Mouse (Mus musculus): ENCODE measurements around the gene Tmem132c. TPM values are rescaled to one million over a fixed set of nuclear protein-coding genes. Genes with fewer than 3 reads are reported as not detected.

The Tmem132c gene
- polyA plus RNA-seq, 1 experiment, result 0.84 TPM

GRCm38 (mm10) chr5:127339016-127339435 lies 97.4 kb downstream of the Tmem132c start:
- Histone ChIP-seq H3K36me3 (ENCODE audit: control insufficient read depth, insufficient read depth, low read length) (no peaks in the 10 kb centered on the region), H3K4me1 (ENCODE audit: control insufficient read depth, insufficient read depth, insufficient read length) (no peaks in the 10 kb centered on the region), H3K27me3 (ENCODE audit: control insufficient read depth, insufficient read depth, low read length) (no peaks in the 10 kb centered on the region), H3K4me3 (ENCODE audit: extremely low read depth, insufficient read depth, insufficient read length) (no peak overlapping the region), H3K27ac (ENCODE audit: insufficient read depth, low read length) (no peak overlapping the region)
- WGBS, result 61% methylated on average over 5 of the region's 5 CpGs
- DNase-seq (ENCODE audit: low read depth in 1 of 2, low spot score in 2 of 2), result no peak
- no peak for TF ChIP-seq POLR2A (IDR thresholded peaks at IDR 0.05; ENCODE audit: low read depth, low read length)
- no peak for TF ChIP-seq CTCF (IDR thresholded peaks at IDR 0.05; ENCODE audit: extremely low read depth, insufficient read depth, insufficient read length, insufficient replicate concordance)

GRCm38 (mm10) chr5:127341158-127341557 lies 99.5 kb downstream of the Tmem132c start:
- no peaks in the 10 kb centered on the region for H3K4me1 ChIP-seq (ENCODE audit: control insufficient read depth, insufficient read depth, insufficient read length)
- H3K36me3 ChIP-seq (ENCODE audit: control insufficient read depth, insufficient read depth, low read length), result no peaks in the 10 kb centered on the region
- H3K4me3 ChIP-seq (ENCODE audit: extremely low read depth, insufficient read depth, insufficient read length), result no peak overlapping the region
- no peaks in the 10 kb centered on the region for H3K27me3 ChIP-seq (ENCODE audit: control insufficient read depth, insufficient read depth, low read length)
- 28% methylated on average over 3 of the region's 3 CpGs for WGBS
- TF ChIP-seq POLR2A (IDR thresholded peaks at IDR 0.05; ENCODE audit: low read depth, low read length) (no peak), CTCF (IDR thresholded peaks at IDR 0.05; ENCODE audit: extremely low read depth, insufficient read depth, insufficient read length, insufficient replicate concordance) (no peak; the same call in 1 of the 2 replicates)
- H3K27ac ChIP-seq (ENCODE audit: insufficient read depth, low read length), result no peak overlapping the region
- no peak for DNase-seq (ENCODE audit: low read depth in 1 of 2, low spot score in 2 of 2)

GRCm38 (mm10) chr5:127344721-127345120 lies 103.1 kb downstream of the Tmem132c start:
- no peak for TF ChIP-seq CTCF (IDR thresholded peaks at IDR 0.05; ENCODE audit: extremely low read depth, insufficient read depth, insufficient read length, insufficient replicate concordance)
- WGBS, result 43% methylated on average over 2 of the region's 2 CpGs
- no peaks in the 10 kb centered on the region for H3K27me3 ChIP-seq (ENCODE audit: control insufficient read depth, insufficient read depth, low read length)
- no peak overlapping the region for H3K27ac ChIP-seq (ENCODE audit: insufficient read depth, low read length)
- H3K4me1 ChIP-seq (ENCODE audit: control insufficient read depth, insufficient read depth, insufficient read length), result no peaks in the 10 kb centered on the region
- H3K36me3 ChIP-seq (ENCODE audit: control insufficient read depth, insufficient read depth, low read length), result no peaks in the 10 kb centered on the region
- H3K4me3 ChIP-seq (ENCODE audit: extremely low read depth, insufficient read depth, insufficient read length), result no peak overlapping the region
- DNase-seq (ENCODE audit: low read depth in 1 of 2, low spot score in 2 of 2), result no peak

GRCm38 (mm10) chr5:127346364-127346763 lies 104.8 kb downstream of the Tmem132c start:
- 80% methylated on average over 2 of the region's 2 CpGs for WGBS
- TF ChIP-seq POLR2A (IDR thresholded peaks at IDR 0.05; ENCODE audit: low read depth, low read length), result no peak
- no peak for TF ChIP-seq CTCF (IDR thresholded peaks at IDR 0.05; ENCODE audit: extremely low read depth, insufficient read depth, insufficient read length, insufficient replicate concordance)
- H3K4me3 ChIP-seq (ENCODE audit: extremely low read depth, insufficient read depth, insufficient read length), result no peak overlapping the region
- H3K27ac ChIP-seq (ENCODE audit: insufficient read depth, low read length), result no peak overlapping the region
- H3K27me3 ChIP-seq (ENCODE audit: control insufficient read depth, insufficient read depth, low read length), result no peaks in the 10 kb centered on the region
- H3K36me3 ChIP-seq (ENCODE audit: control insufficient read depth, insufficient read depth, low read length), result no peaks in the 10 kb centered on the region
- no peaks in the 10 kb centered on the region for H3K4me1 ChIP-seq (ENCODE audit: control insufficient read depth, insufficient read depth, insufficient read length)
- DNase-seq (ENCODE audit: low read depth in 1 of 2, low spot score in 2 of 2), result no peak

- TF ChIP-seq POLR2A (IDR thresholded peaks at IDR 0.05; ENCODE audit: low read depth, low read length), result no peak
- no peak for TF ChIP-seq CTCF (IDR thresholded peaks at IDR 0.05; ENCODE audit: extremely low read depth, insufficient read depth, insufficient read length, insufficient replicate concordance)
- Histone ChIP-seq H3K4me3 (ENCODE audit: extremely low read depth, insufficient read depth, insufficient read length) (no peak overlapping the region), H3K27me3 (ENCODE audit: control insufficient read depth, insufficient read depth, low read length) (no peaks in the 10 kb centered on the region), H3K36me3 (ENCODE audit: control insufficient read depth, insufficient read depth, low read length) (no peaks in the 10 kb centered on the region), H3K4me1 (ENCODE audit: control insufficient read depth, insufficient read depth, insufficient read length) (no peaks in the 10 kb centered on the region), H3K27ac (ENCODE audit: insufficient read depth, low read length) (no peak overlapping the region)
- no peak for DNase-seq (ENCODE audit: low read depth in 1 of 2, low spot score in 2 of 2)
- 86% methylated on average over 12 of the region's 12 CpGs for WGBS
These were observed 105.6 kb downstream of the Tmem132c start for GRCm38 (mm10) chr5:127347053-127347748.

GRCm38 (mm10) chr5:127349221-127350065 lies 107.8 kb downstream of the Tmem132c start:
- Histone ChIP-seq H3K27me3 (ENCODE audit: control insufficient read depth, insufficient read depth, low read length) (no peaks in the 10 kb centered on the region), H3K27ac (ENCODE audit: insufficient read depth, low read length) (no peak overlapping the region), H3K4me1 (ENCODE audit: control insufficient read depth, insufficient read depth, insufficient read length) (no peaks in the 10 kb centered on the region), H3K36me3 (ENCODE audit: control insufficient read depth, insufficient read depth, low read length) (no peaks in the 10 kb centered on the region), H3K4me3 (ENCODE audit: extremely low read depth, insufficient read depth, insufficient read length) (no peak overlapping the region)
- no peak for DNase-seq (ENCODE audit: low read depth in 1 of 2, low spot score in 2 of 2)
- WGBS, result 81% methylated on average over 9 of the region's 9 CpGs
- TF ChIP-seq CTCF (IDR thresholded peaks at IDR 0.05; ENCODE audit: extremely low read depth, insufficient read depth, insufficient read length, insufficient replicate concordance), result no peak
- TF ChIP-seq POLR2A (IDR thresholded peaks at IDR 0.05; ENCODE audit: low read depth, low read length), result no peak
